Mouse (Mus musculus) bone marrow macrophage, adult 2 months (primary cell): ENCODE measurements around the gene Atp6v0e.

Experiments used
- CTCF ChIP-seq: IDR thresholded peaks from 2 replicates; pipeline ENCODE4 v1.5.1; 2012; ENCODE audit warnings: low read depth, mild to moderate bottlenecking, low read length, moderate library complexity
- POLR2A ChIP-seq: IDR thresholded peaks from 2 replicates; pipeline ENCODE4 v1.6.1; 2012; ENCODE audit warnings: mild to moderate bottlenecking, low read depth, low read length, borderline replicate concordance

DNA sequence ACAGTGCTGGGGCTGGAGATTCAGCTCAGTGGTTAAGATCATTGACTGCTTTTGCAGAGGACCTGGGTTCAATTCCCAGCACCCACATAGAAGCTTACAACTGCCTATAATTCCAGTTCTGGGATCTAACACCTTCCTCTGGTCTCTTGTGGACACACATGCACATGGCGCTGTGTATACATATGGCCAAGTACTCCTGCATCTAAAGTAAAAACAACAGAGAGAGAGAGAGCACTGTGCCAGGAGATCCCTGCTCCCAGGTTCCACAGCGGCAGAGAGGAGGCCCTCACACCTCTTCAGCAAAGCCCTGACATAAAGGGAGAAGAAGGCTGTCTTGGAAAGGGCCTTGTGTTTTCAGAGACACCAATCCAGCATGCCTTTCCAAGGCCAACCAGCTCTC is 19.0 kb upstream of the Atp6v0e start:
- no peak for TF ChIP-seq CTCF
- TF ChIP-seq POLR2A: no peak
